Mouse (Mus musculus) right cerebral cortex, postnatal 10 days (tissue): Measurements from ENCODE around the gene Osbpl6.

Experiments
- DNase-seq, 2 experiments: peaks; one replicate each; pipeline ENCODE4 v3.0.0; 2021; ENCODE audit warnings: low spot score in 2 of 2

The Osbpl6 gene

GRCm38 (mm10) chr2:76498891-76499290 is 92.6 kb downstream of the Osbpl6 start:
- peak in 1 of 2 experiments; percentile 15 for DNase-seq

- DNase-seq, result peak in 1 of 2 experiments; percentile 16
Observed at GRCm38 (mm10) chr2:76504122-76504839, 98.0 kb downstream of the Osbpl6 start.

GRCm38 (mm10) chr2:76504989-76505388 is 98.7 kb downstream of the Osbpl6 start:
- no peak for DNase-seq

- peak; percentile 46 to 52 for DNase-seq
Observed at GRCm38 (mm10) chr2:76511281-76511721, 105.0 kb downstream of the Osbpl6 start.

GRCm38 (mm10) chr2:76512133-76512532 is 105.8 kb downstream of the Osbpl6 start:
- no peak for DNase-seq

GRCm38 (mm10) chr2:76512888-76513287 is 106.6 kb downstream of the Osbpl6 start:
- no peak for DNase-seq

GRCm38 (mm10) chr2:76513296-76513695 is 107.0 kb downstream of the Osbpl6 start:
- DNase-seq, result no peak

- DNase-seq, result peak in 1 of 2 experiments; percentile 12
Observed at GRCm38 (mm10) chr2:76517471-76517870, 111.2 kb downstream of the Osbpl6 start.

- DNase-seq, result peak in 1 of 2 experiments; percentile 10
Observed at GRCm38 (mm10) chr2:76518407-76519063, 112.2 kb downstream of the Osbpl6 start.

- DNase-seq, result no peak
Observed at GRCm38 (mm10) chr2:76521585-76521984, 115.3 kb downstream of the Osbpl6 start.

- DNase-seq, result no peak
Observed at GRCm38 (mm10) chr2:76524451-76524850, 118.1 kb downstream of the Osbpl6 start.

- DNase-seq, result no peak
Observed at GRCm38 (mm10) chr2:76525645-76526044, 119.3 kb downstream of the Osbpl6 start.

- no peak for DNase-seq
Observed at GRCm38 (mm10) chr2:76532490-76533126, 126.3 kb downstream of the Osbpl6 start.

GRCm38 (mm10) chr2:76534932-76535331 is 128.6 kb downstream of the Osbpl6 start:
- no peak for DNase-seq

- DNase-seq, result no peak
Observed at GRCm38 (mm10) chr2:76541900-76542299, 135.6 kb downstream of the Osbpl6 start.

GRCm38 (mm10) chr2:76542921-76543320 is 136.6 kb downstream of the Osbpl6 start:
- no peak for DNase-seq

GRCm38 (mm10) chr2:76545539-76545938 is 139.2 kb downstream of the Osbpl6 start:
- no peak for DNase-seq

GRCm38 (mm10) chr2:76548171-76548570 is 141.9 kb downstream of the Osbpl6 start:
- DNase-seq, result no peak

- DNase-seq, result peak in 1 of 2 experiments; percentile 10
Observed at GRCm38 (mm10) chr2:76548836-76549235, 142.5 kb downstream of the Osbpl6 start.

- peak in 1 of 2 experiments; percentile 4 for DNase-seq
Observed at GRCm38 (mm10) chr2:76549316-76549715, 143.0 kb downstream of the Osbpl6 start.

- DNase-seq, result no peak
Observed at GRCm38 (mm10) chr2:76555852-76556558, 149.7 kb downstream of the Osbpl6 start.

GRCm38 (mm10) chr2:76560146-76560545 is 153.8 kb downstream of the Osbpl6 start:
- no peak for DNase-seq
